Mouse (Mus musculus): ENCODE results near the gene Tom1l2. TPM values are rescaled to one million over a fixed set of nuclear protein-coding genes. Genes with fewer than 3 reads are reported as not detected.
A peak's percentile ranks its signal among the peaks of the same experiment; 100 is the strongest.

Gene Tom1l2
- polyA plus RNA-seq, 1 experiment from 2014 or later = 29.6 TPM

- 85% methylated on average over 4 of the region's 4 CpGs for WGBS
- no peaks in the 10 kb centered on the region for H3K27me3 ChIP-seq (replicated peaks; ENCODE audit: control insufficient read depth, insufficient read depth, low read length)
- H3K27ac ChIP-seq (ENCODE audit: low read length) = no peak overlapping the region
Observed at GRCm38 (mm10) chr11:60265271-60265985, 87.3 kb downstream of the Tom1l2 start.

GRCm38 (mm10) chr11:60264651-60265050 is 88.1 kb downstream of the Tom1l2 start:
- Histone ChIP-seq H3K4me1 (ENCODE audit: control insufficient read depth, insufficient read depth, low read length) (no peaks in the 10 kb centered on the region), H3K4me2 (ENCODE audit: low read depth, low read length) (no peak overlapping the region), H3K4me3 (ENCODE audit: low read length) (no peak overlapping the region), H3K27ac (ENCODE audit: low read length) (no peak overlapping the region), H3K36me3 (ENCODE audit: control insufficient read depth, insufficient read depth, low read length) (no peaks in the 10 kb centered on the region), H3K27me3 (replicated peaks; ENCODE audit: control insufficient read depth, insufficient read depth, low read length) (no peaks in the 10 kb centered on the region), H3K9ac (ENCODE audit: low read depth, low read length) (no peak overlapping the region), H3K9me3 (ENCODE audit: control insufficient read depth, low read length) (no peaks in the 10 kb centered on the region)
- ATAC-seq = no peak
- WGBS = 83% methylated on average over 1 of the region's 1 CpGs

More at GRCm38 (mm10) chr11:60265271-60265985, 87.3 kb downstream of the Tom1l2 start:
- Histone ChIP-seq H3K4me2 (ENCODE audit: low read depth, low read length) (no peak overlapping the region), H3K4me1 (ENCODE audit: control insufficient read depth, insufficient read depth, low read length) (no peaks in the 10 kb centered on the region), H3K4me3 (ENCODE audit: low read length) (no peak overlapping the region), H3K36me3 (ENCODE audit: control insufficient read depth, insufficient read depth, low read length) (no peaks in the 10 kb centered on the region), H3K9me3 (ENCODE audit: control insufficient read depth, low read length) (no peaks in the 10 kb centered on the region), H3K9ac (ENCODE audit: low read depth, low read length) (no peak overlapping the region)
- ATAC-seq = 0 out of 2 replicates have a peak, but pooled peaks have one; percentile 28

- 85% methylated on average over 4 of the region's 4 CpGs for WGBS
- Histone ChIP-seq H3K9ac (ENCODE audit: low read depth, low read length) (no peak overlapping the region), H3K4me3 (ENCODE audit: low read length) (no peak overlapping the region), H3K4me2 (ENCODE audit: low read depth, low read length) (no peak overlapping the region), H3K27me3 (replicated peaks; ENCODE audit: control insufficient read depth, insufficient read depth, low read length) (no peaks in the 10 kb centered on the region), H3K27ac (ENCODE audit: low read length) (no peak overlapping the region), H3K36me3 (ENCODE audit: control insufficient read depth, insufficient read depth, low read length) (no peaks in the 10 kb centered on the region), H3K4me1 (ENCODE audit: control insufficient read depth, insufficient read depth, low read length) (no peaks in the 10 kb centered on the region), H3K9me3 (ENCODE audit: control insufficient read depth, low read length) (no peaks in the 10 kb centered on the region)
- ATAC-seq = no peak
Observed at GRCm38 (mm10) chr11:60262396-60262795, 90.3 kb downstream of the Tom1l2 start.

- no peak overlapping the region for H3K4me3 ChIP-seq (ENCODE audit: low read length)
- H3K36me3 ChIP-seq (ENCODE audit: control insufficient read depth, insufficient read depth, low read length) = no peaks in the 10 kb centered on the region
- no peaks in the 10 kb centered on the region for H3K9me3 ChIP-seq (ENCODE audit: control insufficient read depth, low read length)
- no peak overlapping the region for H3K9ac ChIP-seq (ENCODE audit: low read depth, low read length)
- 0 out of 2 replicates have a peak, but pooled peaks cover 2% of the 10 kb centered on the region for H3K4me1 ChIP-seq (ENCODE audit: control insufficient read depth, insufficient read depth, low read length)
- no peaks in the 10 kb centered on the region for H3K27me3 ChIP-seq (replicated peaks; ENCODE audit: control insufficient read depth, insufficient read depth, low read length)
- no peak overlapping the region for H3K27ac ChIP-seq (ENCODE audit: low read length)
- 87% methylated on average over 3 of the region's 3 CpGs for WGBS
- H3K4me2 ChIP-seq (ENCODE audit: low read depth, low read length) = no peak overlapping the region
- no peak for ATAC-seq
Observed at GRCm38 (mm10) chr11:60260743-60261142, 92.0 kb downstream of the Tom1l2 start.

- H3K27ac ChIP-seq (ENCODE audit: low read length) = no peak overlapping the region
- 61% methylated on average over 2 of the region's 2 CpGs for WGBS
- no peak overlapping the region for H3K9ac ChIP-seq (ENCODE audit: low read depth, low read length)
- peaks cover 3% of the 10 kb centered on the region; the same call in 1 of the 2 replicates for H3K36me3 ChIP-seq (ENCODE audit: control insufficient read depth, insufficient read depth, low read length)
- H3K4me3 ChIP-seq (ENCODE audit: low read length) = no peak overlapping the region
- ATAC-seq = no peak
- H3K4me1 ChIP-seq (ENCODE audit: control insufficient read depth, insufficient read depth, low read length) = 0 out of 2 replicates have a peak, but pooled peaks cover 2% of the 10 kb centered on the region
- no peaks in the 10 kb centered on the region for H3K27me3 ChIP-seq (replicated peaks; ENCODE audit: control insufficient read depth, insufficient read depth, low read length)
- no peak overlapping the region for H3K4me2 ChIP-seq (ENCODE audit: low read depth, low read length)
- H3K9me3 ChIP-seq (ENCODE audit: control insufficient read depth, low read length) = no peaks in the 10 kb centered on the region
Observed at GRCm38 (mm10) chr11:60257696-60258095, 95.0 kb downstream of the Tom1l2 start.

- no peaks in the 10 kb centered on the region for H3K9me3 ChIP-seq (ENCODE audit: control insufficient read depth, low read length)
- no peaks in the 10 kb centered on the region for H3K27me3 ChIP-seq (replicated peaks; ENCODE audit: control insufficient read depth, insufficient read depth, low read length)
- ATAC-seq = no peak
- 80% methylated on average over 9 of the region's 9 CpGs for WGBS
- H3K4me2 ChIP-seq (ENCODE audit: low read depth, low read length) = no peak overlapping the region
- no peak overlapping the region for H3K9ac ChIP-seq (ENCODE audit: low read depth, low read length)
- H3K27ac ChIP-seq (ENCODE audit: low read length) = no peak overlapping the region
- peaks cover 3% of the 10 kb centered on the region; the same call in 1 of the 2 replicates for H3K36me3 ChIP-seq (ENCODE audit: control insufficient read depth, insufficient read depth, low read length)
- 0 out of 2 replicates have a peak, but pooled peaks cover 2% of the 10 kb centered on the region for H3K4me1 ChIP-seq (ENCODE audit: control insufficient read depth, insufficient read depth, low read length)
- no peak overlapping the region for H3K4me3 ChIP-seq (ENCODE audit: low read length)
Observed at GRCm38 (mm10) chr11:60256713-60257112, 96.0 kb downstream of the Tom1l2 start.

GRCm38 (mm10) chr11:60256176-60256681 is 96.5 kb downstream of the Tom1l2 start:
- H3K36me3 ChIP-seq (ENCODE audit: control insufficient read depth, insufficient read depth, low read length) = peaks cover 3% of the 10 kb centered on the region; the same call in 1 of the 2 replicates

GRCm38 (mm10) chr11:60255639-60256038 is 97.1 kb downstream of the Tom1l2 start:
- peaks cover 3% of the 10 kb centered on the region; the same call in 1 of the 2 replicates for H3K36me3 ChIP-seq (ENCODE audit: control insufficient read depth, insufficient read depth, low read length)
- no peak overlapping the region for H3K4me2 ChIP-seq (ENCODE audit: low read depth, low read length)
- no peaks in the 10 kb centered on the region for H3K9me3 ChIP-seq (ENCODE audit: control insufficient read depth, low read length)
- whole genome bisulfite sequencing = 75% methylated on average over 3 of the region's 3 CpGs
- ATAC-seq = no peak
- H3K4me1 ChIP-seq (ENCODE audit: control insufficient read depth, insufficient read depth, low read length) = 0 out of 2 replicates have a peak, but pooled peaks cover 2% of the 10 kb centered on the region
- no peaks in the 10 kb centered on the region for H3K27me3 ChIP-seq (replicated peaks; ENCODE audit: control insufficient read depth, insufficient read depth, low read length)
- no peak overlapping the region for H3K27ac ChIP-seq (ENCODE audit: low read length)
- H3K9ac ChIP-seq (ENCODE audit: low read depth, low read length) = no peak overlapping the region
- H3K4me3 ChIP-seq (ENCODE audit: low read length) = no peak overlapping the region

More at GRCm38 (mm10) chr11:60256176-60256681, 96.5 kb downstream of the Tom1l2 start:
- Histone ChIP-seq H3K9me3 (ENCODE audit: control insufficient read depth, low read length) (no peaks in the 10 kb centered on the region), H3K27ac (ENCODE audit: low read length) (no peak overlapping the region), H3K9ac (ENCODE audit: low read depth, low read length) (no peak overlapping the region), H3K27me3 (replicated peaks; ENCODE audit: control insufficient read depth, insufficient read depth, low read length) (no peaks in the 10 kb centered on the region), H3K4me2 (ENCODE audit: low read depth, low read length) (no peak overlapping the region), H3K4me1 (ENCODE audit: control insufficient read depth, insufficient read depth, low read length) (0 out of 2 replicates have a peak, but pooled peaks cover 2% of the 10 kb centered on the region), H3K4me3 (ENCODE audit: low read length) (no peak overlapping the region)
- no peak for ATAC-seq
- 51% methylated on average over 6 of the region's 6 CpGs for WGBS

GRCm38 (mm10) chr11:60255181-60255580 is 97.5 kb downstream of the Tom1l2 start:
- no peak overlapping the region for H3K4me2 ChIP-seq (ENCODE audit: low read depth, low read length)
- no peak overlapping the region for H3K27ac ChIP-seq (ENCODE audit: low read length)
- no peak for ATAC-seq
- no peak overlapping the region for H3K4me3 ChIP-seq (ENCODE audit: low read length)
- H3K4me1 ChIP-seq (ENCODE audit: control insufficient read depth, insufficient read depth, low read length) = 0 out of 2 replicates have a peak, but pooled peaks cover 2% of the 10 kb centered on the region
- H3K36me3 ChIP-seq (ENCODE audit: control insufficient read depth, insufficient read depth, low read length) = peaks cover 6% of the 10 kb centered on the region; the same call in 1 of the 2 replicates
- 0 out of 2 replicates have a peak, but pooled peaks cover 2% of the 10 kb centered on the region for H3K9me3 ChIP-seq (ENCODE audit: control insufficient read depth, low read length)
- 81% methylated on average over 3 of the region's 3 CpGs for WGBS
- no peaks in the 10 kb centered on the region for H3K27me3 ChIP-seq (replicated peaks; ENCODE audit: control insufficient read depth, insufficient read depth, low read length)
- H3K9ac ChIP-seq (ENCODE audit: low read depth, low read length) = no peak overlapping the region

Measured in intestine, embryonic 16.5 days (tissue).